Mouse (Mus musculus): Measurements from ENCODE around the gene Ndrg2.

Gene Ndrg2

DNA sequence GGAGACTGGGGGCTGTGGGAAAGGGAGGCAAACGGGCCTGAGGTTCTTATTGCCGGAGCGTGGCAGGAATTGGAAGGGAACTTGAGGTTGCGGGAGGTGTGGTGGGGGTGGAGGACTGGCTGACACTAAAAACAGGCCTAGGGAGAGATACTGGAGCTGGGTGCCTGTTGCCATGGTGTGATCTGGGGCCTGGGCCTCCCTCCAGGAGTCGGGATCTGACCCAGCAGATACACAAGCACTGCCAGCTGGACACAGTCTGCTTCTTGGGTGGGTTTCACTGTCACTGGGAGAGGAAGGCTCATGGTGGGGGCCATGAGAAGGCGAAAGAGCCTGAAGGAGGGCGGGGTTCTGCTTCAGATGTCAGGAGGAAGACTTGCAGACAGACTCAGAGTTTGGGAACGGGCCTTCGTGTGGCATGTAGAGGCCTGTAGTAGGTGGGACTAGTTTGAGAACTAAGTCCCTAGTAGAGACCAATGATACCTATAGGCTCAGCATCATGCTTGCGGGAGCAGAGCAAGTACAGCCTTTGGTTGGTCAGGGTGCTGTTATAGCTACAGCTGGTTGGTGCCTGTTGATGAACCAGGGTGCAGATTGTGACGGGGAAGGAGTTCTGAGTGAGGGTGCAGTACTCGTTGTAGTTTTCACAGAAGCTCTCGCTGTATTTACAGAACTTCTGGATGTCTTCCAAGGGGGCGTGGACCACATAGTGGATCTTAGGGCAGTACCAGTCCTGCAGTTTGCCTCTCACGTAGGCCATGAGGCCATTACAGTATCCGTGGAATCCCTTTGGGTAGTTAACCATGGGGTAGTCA is 8.0 kb upstream of the Ndrg2 start:
- no peak for TF ChIP-seq GATA4 (IDR thresholded peaks at IDR 0.05; ENCODE audit: insufficient replicate concordance, low read length)

DNA sequence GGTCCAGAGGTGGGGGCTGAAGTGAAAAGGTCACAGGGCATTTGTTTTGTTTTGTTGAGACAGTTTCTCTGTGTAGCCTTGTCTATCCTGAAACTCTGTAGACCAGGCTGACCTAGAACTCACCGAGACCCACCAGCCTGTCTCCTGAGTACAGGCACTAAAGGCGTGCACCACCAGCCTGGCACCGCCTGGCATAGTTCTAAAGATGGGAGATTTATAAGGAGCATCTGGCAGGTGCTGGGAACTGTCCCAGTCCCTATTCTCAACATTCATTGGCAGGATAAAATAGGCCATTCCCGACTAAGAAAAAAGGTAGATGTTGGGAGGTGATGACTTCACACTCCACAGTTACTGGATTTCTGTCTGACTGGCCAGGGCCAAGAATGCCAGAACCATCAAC is 5.0 kb upstream of the Ndrg2 start:
- TF ChIP-seq GATA4 (IDR thresholded peaks at IDR 0.05; ENCODE audit: insufficient replicate concordance, low read length), result no peak

DNA sequence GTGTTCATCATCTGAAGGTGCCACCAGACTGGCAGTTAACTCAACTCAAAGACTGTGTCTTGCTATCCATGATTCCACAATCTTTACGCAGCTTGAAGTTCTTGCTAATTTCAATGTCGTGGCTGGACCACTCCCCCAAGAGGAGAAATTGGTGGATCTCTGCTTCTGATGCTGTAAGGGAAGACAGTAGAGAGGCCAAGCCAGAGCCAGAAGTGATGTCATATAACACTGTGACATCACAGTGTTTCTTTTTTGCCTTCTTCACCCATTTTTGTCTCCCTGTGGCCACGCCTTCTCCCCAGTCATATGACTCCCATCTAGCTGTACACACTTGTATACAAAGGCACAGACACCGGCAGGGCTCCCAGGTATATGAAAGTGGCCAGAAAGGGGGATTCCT is 4.2 kb upstream of the Ndrg2 start, which contains the start of gene Tppp2:
Gene Tppp2, plus strand, starts transcription at position 301 of the 400 bp plus-strand sequence.
- TF ChIP-seq GATA4 (IDR thresholded peaks at IDR 0.05; ENCODE audit: insufficient replicate concordance, low read length), result no peak

DNA sequence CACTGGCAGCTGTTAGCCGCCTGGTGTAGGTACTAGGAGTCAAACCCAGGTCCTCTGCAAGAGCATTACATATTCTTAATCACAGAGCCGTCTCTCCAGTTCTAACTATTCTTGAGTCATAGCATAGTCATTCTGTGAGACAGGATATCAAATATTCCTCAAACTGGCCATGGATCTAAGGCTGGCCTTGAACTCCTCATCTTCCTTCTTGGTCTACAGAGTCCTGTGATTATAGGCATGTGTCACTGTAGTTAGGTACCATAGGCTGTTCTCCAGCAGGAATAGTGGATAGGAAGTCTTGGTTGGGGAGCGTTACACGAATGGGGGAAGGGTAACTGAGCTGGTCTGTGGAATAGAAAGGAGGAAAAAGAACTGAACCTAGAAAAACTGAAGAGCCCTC is 2.6 kb upstream of the Ndrg2 start:
- no peak for TF ChIP-seq GATA4 (IDR thresholded peaks at IDR 0.05; ENCODE audit: insufficient replicate concordance, low read length)

DNA sequence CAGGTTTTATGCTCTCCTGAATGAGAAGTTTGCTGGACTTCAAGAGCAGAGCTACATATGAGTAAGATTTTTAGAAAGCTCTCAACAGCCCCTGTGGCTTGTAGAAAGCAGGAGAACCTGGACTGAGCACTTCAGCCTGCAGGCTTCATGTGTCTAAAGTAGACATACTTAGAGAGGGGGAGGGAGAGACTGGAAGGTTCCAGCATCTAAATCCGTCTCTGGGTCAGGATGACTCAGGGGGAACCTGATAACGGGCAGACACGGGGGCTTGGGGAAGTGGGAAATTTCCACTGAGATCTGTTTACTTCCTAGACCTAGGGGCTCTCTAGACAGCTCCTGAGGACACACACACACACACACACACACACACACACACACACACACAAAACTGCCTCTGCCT is 1.1 kb upstream of the Ndrg2 start:
- no peak for TF ChIP-seq GATA4 (IDR thresholded peaks at IDR 0.05; ENCODE audit: insufficient replicate concordance, low read length)

DNA sequence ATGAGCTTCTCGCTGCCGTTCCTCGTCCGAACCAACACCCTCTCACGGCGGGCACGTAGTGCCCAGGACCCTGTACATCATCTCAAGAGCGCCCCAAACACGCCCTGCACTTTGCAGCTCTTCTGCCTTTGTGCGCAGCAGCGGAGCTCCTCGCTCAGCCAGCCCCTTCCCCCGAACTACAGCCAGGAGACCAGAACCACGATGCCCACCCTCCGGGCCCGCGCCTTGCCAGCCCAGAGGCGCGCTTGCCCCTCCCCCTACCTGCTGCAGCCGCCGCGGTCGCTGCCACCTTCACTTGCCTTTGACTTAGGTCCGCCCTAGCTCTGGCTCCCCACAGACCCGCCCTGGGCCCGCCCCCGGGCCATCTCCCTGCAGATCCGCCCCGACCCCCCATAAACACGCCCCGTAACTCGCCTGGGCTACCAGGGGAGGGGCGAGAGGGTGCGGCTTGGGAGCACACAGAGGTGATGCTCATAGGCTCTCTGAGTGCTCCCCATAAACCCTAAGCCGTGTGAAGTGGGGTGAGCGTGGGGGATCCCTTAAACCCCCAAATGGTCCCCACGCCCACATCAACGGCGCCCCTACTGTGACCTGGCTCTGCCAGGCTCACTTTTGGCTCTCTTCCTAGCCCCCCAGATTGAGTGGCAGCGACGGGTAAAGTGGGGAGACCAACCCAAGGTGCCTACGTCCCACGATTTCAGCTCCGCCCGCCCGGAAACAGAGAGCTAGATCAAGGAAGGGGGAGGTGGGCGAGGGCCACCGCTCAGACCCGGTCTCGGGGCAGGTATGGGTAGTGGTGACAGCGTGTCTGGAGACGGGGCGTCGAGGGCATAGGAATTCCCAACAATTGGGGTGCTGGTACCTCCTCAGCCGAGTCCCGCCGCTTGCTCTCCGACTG is 647 bp downstream of the Ndrg2 start:
- no peak for TF ChIP-seq GATA4 (IDR thresholded peaks at IDR 0.05; ENCODE audit: insufficient replicate concordance, low read length)

DNA sequence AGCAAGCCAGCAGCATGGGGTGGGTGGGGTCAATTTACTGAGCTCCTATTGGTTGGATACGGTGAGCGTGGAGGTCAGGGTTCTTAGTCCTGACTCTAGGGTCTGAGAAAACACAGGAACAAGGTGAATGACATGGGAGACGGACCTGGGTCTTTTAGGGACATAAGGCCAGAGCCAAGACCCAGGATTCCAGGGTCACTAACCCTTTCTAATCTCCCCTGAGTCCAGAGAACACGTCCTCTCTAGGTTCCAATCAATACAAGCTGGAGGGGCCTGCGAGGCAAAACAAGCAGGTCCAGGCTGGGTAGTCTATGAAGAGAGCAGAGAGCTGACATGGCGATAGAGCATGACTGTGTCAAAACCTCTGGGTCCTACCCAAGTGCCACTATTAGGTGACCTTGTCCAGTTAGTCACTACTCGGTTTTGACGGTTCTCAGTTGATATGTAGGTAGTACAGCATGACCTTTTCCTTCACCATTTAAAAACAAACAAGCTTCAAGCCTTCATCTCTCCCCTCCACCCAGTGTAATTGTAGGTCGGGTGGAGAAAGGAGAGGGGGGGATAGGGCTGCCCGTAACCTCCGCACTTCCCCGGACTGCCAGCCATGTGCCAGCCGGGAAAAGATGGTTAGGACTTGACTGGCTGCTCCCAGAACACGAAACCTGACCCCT is 1.4 kb downstream of the Ndrg2 start:
- peak; percentile 91 for TF ChIP-seq GATA4 (IDR thresholded peaks at IDR 0.05; ENCODE audit: insufficient replicate concordance, low read length)

DNA sequence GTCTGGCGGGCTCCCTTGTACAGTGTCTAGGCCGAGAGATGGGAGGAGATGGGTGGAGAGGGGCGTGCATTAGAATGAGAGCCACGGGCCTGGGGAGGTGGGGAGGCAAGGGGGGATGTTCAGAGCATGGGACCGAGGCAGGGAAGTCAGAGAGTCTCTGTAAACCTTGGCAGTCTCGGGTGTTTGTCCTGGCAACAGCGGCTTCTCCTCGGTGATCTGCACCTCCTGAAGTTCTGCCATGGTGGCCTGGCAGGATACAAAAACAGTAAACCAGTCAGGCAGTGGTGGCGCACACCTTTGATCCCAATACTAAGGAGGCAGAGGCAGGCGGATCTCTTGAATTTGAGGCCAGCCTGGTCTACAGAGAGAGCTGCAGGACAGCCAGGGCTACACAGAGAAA is 2.7 kb downstream of the Ndrg2 start:
- no peak for TF ChIP-seq GATA4 (IDR thresholded peaks at IDR 0.05; ENCODE audit: insufficient replicate concordance, low read length)

DNA sequence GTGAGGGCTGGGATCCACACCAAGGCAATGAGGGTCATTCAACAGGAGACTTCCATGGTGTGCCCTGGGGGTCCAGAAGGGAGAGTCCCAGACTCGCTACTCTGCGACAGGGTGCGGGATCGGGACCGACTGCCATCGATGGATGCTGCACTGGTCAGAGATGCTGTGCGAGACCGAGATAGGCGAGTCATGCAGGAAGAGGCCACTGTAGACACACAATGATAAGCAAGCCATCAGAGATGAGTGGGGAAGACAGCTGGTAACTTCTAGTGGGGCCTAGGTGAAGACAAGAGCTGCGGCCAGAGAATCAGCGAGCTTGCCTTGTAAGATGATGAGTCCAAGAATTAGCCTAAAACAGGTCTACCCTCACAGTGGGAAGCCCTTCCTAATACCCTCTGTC is 7.9 kb downstream of the Ndrg2 start:
- no peak for TF ChIP-seq GATA4 (IDR thresholded peaks at IDR 0.05; ENCODE audit: insufficient replicate concordance, low read length)

DNA sequence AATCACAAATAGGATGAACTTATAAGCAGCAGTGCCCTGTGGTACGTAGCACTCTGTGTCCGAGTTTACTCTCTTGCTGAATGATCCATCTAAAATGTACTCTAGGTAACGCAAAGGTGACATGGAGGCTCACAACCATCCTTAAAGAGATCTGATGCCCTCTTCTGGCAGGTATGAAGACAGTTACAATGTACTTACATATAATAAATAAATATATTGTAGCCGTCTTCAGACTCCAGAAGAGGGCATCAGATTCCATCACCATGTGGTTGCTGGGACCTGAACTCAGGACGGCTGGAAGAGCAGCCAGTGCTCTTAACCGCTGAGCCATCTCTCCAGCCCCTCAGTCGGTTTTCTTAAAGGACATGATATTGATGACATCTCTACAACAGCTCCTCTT is 9.3 kb downstream of the Ndrg2 start:
- TF ChIP-seq GATA4 (IDR thresholded peaks at IDR 0.05; ENCODE audit: insufficient replicate concordance, low read length), result no peak

DNA sequence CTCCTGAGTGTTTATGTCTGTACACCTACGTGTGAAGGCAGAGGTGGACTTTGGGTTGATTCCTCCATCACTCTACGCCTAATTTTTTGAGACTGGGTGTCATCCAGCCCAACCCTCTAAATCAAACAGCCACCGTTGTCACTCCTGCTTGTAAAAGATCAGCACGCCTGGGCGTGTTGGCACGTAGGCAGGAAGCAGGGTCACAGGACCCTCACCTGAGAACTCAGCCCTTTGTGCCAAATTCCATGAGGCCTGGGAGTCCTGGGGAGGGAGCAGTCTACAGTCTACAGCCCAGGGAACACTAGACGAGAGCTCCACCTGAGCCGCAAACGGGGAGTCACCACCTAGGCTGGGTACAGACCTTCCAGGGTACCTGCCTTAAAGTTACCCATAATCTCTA is 10.2 kb downstream of the Ndrg2 start:
- TF ChIP-seq GATA4 (IDR thresholded peaks at IDR 0.05; ENCODE audit: insufficient replicate concordance, low read length), result no peak

DNA sequence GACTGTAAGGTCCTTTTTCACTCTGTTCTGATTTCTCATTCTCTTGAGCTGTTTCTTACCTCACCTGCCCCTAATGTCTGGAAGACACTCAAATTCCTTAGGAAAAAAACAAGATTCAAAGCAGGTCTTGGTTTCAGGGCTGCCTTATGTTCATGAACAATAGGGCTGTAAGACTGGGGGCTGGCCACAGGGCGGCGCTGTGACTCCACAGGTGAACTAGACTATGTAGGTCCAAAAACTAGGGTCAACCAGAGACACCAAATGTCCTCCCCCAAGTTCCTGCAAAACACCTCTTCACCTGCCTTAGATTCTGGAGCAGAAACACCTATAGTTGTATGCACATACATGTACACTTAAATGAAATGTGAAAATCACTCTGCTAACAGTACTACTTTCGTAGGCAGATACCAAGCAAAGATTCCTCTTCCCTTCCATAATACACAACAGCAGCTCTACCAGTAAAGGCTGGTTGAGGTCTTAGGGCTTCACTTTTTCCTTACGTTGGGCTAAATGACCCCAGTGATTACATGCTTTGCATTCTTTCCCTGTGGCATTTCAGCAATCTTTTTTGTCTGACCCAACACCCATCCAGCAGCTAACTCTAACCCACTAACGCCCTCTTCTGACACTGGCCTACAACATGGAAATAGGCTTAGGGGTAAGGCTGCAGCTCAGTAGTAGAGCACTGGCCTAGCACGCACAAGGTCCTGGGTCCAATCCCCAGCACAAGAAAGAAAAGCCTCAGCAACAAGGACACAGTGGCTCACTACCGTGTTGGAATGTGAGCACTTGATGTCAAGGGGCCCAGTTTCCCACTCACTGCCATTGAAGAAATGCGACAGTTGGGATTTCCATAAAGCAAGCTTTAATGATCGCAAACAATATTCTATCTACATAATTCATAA is 10.9 kb downstream of the Ndrg2 start:
- TF ChIP-seq GATA4 (IDR thresholded peaks at IDR 0.05; ENCODE audit: insufficient replicate concordance, low read length), result no peak

DNA sequence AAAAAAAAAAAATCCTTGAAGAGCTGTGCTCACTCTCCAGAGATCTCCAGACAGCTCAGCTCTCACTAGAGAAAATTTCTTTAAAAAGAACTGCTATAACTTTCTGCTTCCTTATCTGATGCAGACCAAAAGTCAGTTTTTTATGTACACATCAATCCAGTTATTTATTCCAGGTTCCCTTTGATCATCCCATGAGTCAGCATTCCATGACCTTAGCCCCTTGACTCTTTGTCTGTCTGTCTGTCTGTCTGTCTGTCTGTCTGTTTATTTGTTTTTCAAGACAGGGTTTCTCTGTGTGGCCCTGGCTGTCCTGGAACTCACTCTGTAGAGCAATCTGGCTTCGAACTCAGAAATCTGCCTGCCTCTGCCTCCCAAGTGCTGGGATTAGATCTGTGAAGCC is 14.6 kb downstream of the Ndrg2 start:
- TF ChIP-seq GATA4 (IDR thresholded peaks at IDR 0.05; ENCODE audit: insufficient replicate concordance, low read length), result peak; percentile 63; the same call in 1 of the 2 replicates

DNA sequence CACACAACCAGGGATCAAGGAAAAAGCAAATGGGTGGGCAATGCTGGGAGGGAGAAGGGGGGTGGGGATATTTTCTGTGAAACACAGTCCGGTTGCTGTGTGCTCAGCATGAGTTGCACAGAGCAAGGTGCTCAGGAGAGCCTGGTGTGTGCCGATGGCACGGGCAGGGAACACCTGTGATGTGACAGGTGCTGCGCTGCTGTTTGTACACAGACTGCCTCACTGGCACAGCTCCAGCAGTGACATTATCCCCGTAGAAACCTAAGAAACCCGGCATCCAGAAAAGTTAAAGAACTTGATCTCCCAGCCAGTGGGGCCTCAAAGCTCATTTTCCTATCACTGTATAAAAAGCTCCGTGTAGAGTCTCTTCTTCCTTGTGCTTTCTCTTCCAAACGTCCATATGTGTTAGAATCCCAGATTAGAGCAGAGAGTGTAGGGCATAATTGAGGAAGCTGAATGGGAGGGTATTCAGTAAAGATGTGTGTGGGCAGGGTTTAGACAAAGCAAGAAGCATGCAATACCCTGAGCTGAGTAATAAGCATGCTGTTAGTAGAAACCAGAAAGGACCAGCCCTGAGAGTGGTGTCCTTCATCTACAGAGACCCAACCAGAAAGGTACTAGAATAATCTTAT is 17.3 kb downstream of the Ndrg2 start:
- TF ChIP-seq GATA4 (IDR thresholded peaks at IDR 0.05; ENCODE audit: insufficient replicate concordance, low read length), result no peak

Measured in liver, adult (tissue).